Mouse (Mus musculus) stomach, postnatal 0 days (tissue): ENCODE results near the gene Dlg1. TPM values are rescaled to one million over a fixed set of nuclear protein-coding genes. Genes with fewer than 3 reads are reported as not detected.

Source experiments
- ATAC-seq: fragments of 200-750 bp; cut with Nextera tagmentation; 2 replicates; pipeline ENCODE4 v1.8.0; 2017; ENCODE audit not compliant: low FRiP score, low TSS enrichment
- DNase-seq: peaks from one replicate; pipeline ENCODE4 v3.0.0-alpha.2; 2016; ENCODE audit warnings: low spot score
- H3K27ac ChIP-seq: fragments of 300-500 bp; sonication (generic); replicated peaks from 2 replicates; pipeline ENCODE4 v1.5.1; 2014; ENCODE audit warnings: mild to moderate bottlenecking, control low read depth
- H3K27me3 ChIP-seq: fragments of 300-500 bp; sonication (generic); 2 replicates; pipeline ENCODE4 v1.6.1; 2014; ENCODE audit warnings: low read length; ENCODE audit not compliant: control insufficient read depth, insufficient read depth
- H3K36me3 ChIP-seq: fragments of 300-500 bp; sonication (generic); 2 replicates; pipeline ENCODE4 v1.6.1; 2014; ENCODE audit warnings: low read length, mixed read lengths; ENCODE audit not compliant: control insufficient read depth, insufficient read depth
- H3K4me1 ChIP-seq: fragments of 300-500 bp; sonication (generic); replicated peaks from 2 replicates; pipeline ENCODE4 v1.6.1; 2014; ENCODE audit warnings: antibody characterized with exemption; ENCODE audit not compliant: control insufficient read depth, insufficient read depth
- H3K4me2 ChIP-seq: fragments of 300-500 bp; sonication (generic); replicated peaks from 2 replicates; pipeline ENCODE4 v1.6.1; 2014; ENCODE audit warnings: low read depth, mild to moderate bottlenecking, control low read depth, moderate library complexity
- H3K4me3 ChIP-seq: fragments of 300-500 bp; sonication (generic); 2 replicates; pipeline ENCODE4 v1.5.1; 2014; ENCODE audit warnings: low read depth, low read length, control low read depth
- H3K9ac ChIP-seq: fragments of 300-500 bp; sonication (generic); 2 replicates; pipeline ENCODE4 v1.6.1; 2014; ENCODE audit warnings: mild to moderate bottlenecking, low read length, control low read depth, mixed read lengths
- H3K9me3 ChIP-seq: fragments of 300-500 bp; sonication (generic); 2 replicates; pipeline ENCODE4 v1.6.1; 2016; ENCODE audit warnings: low read length; ENCODE audit not compliant: control insufficient read depth
- CTCF ChIP-seq: IDR thresholded peaks from 2 replicates; pipeline ENCODE4 v1.5.1; 2016; ENCODE audit warnings: antibody characterized with exemption, low read depth, mild to moderate bottlenecking, moderate library complexity
- EP300 ChIP-seq: optimal IDR thresholded peaks from 2 replicates; pipeline ENCODE3; 2016; ENCODE audit warnings: antibody characterized with exemption
- WGBS: fragments of 180-500 bp; shearing (Covaris S2); extraction: QIAGEN DNeasy Blood & Tissue Kit; methylation state at CpG from one replicate; pipeline ENCODE4 v1.1.7; 2014; 5-methylcytosine and 5-hydroxymethylcytosine counted together
- polyA plus RNA-seq: library from polyadenylated mRNA; unstranded; fragments of >200 nt; fragmentation: Nextera tagmentation; extraction: Ambion mirVana; gene quantifications from 2 replicates; pipeline ENCODE4 v1.2.1, GENCODE M21; 2015

The Dlg1 gene
- polyA plus RNA-seq, 1 experiment from 2014 or later, result 11.8 TPM

GRCm38 (mm10) chr16:31696367-31696766, 33.1 kb downstream of the Dlg1 start:
- no peak overlapping the region for H3K4me2 ChIP-seq

GRCm38 (mm10) chr16:31697341-31697740, 34.1 kb downstream of the Dlg1 start:
- H3K4me3 ChIP-seq, result no peak overlapping the region
- no peaks in the 10 kb centered on the region for H3K9me3 ChIP-seq
- H3K4me1 ChIP-seq, result no peaks in the 10 kb centered on the region; the same call in 1 of the 2 replicates
- ATAC-seq (no peak), DNase-seq (no peak)
- H3K36me3 ChIP-seq, result no peaks in the 10 kb centered on the region
- no peak overlapping the region for H3K4me2 ChIP-seq
- no peak overlapping the region for H3K27ac ChIP-seq
- no peak overlapping the region for H3K9ac ChIP-seq
- WGBS, result 76% methylated on average over 4 of the region's 4 CpGs
- H3K27me3 ChIP-seq, result no peaks in the 10 kb centered on the region
- no peak for TF ChIP-seq EP300
- TF ChIP-seq CTCF, result no peak

More at GRCm38 (mm10) chr16:31696367-31696766, 33.1 kb downstream of the Dlg1 start:
- no peak for TF ChIP-seq EP300
- TF ChIP-seq CTCF, result no peak
- Histone ChIP-seq H3K27me3 (no peaks in the 10 kb centered on the region), H3K4me1 (no peaks in the 10 kb centered on the region; the same call in 1 of the 2 replicates), H3K36me3 (no peaks in the 10 kb centered on the region), H3K9me3 (no peaks in the 10 kb centered on the region), H3K27ac (no peak overlapping the region), H3K4me3 (no peak overlapping the region), H3K9ac (no peak overlapping the region)
- WGBS, result 41% methylated on average over 6 of the region's 6 CpGs
- ATAC-seq (no peak), DNase-seq (no peak)

- no peak for DNase-seq
- H3K4me1 ChIP-seq, result no peaks in the 10 kb centered on the region
Measured at GRCm38 (mm10) chr16:31705213-31705612, 42.0 kb downstream of the Dlg1 start.

GRCm38 (mm10) chr16:31705904-31706303, 42.7 kb downstream of the Dlg1 start:
- no peaks in the 10 kb centered on the region for H3K36me3 ChIP-seq
- DNase-seq (no peak), ATAC-seq (no peak)
- no peaks in the 10 kb centered on the region for H3K27me3 ChIP-seq
- H3K4me2 ChIP-seq, result no peak overlapping the region
- no peak overlapping the region for H3K9ac ChIP-seq
- no peak for TF ChIP-seq CTCF
- TF ChIP-seq EP300, result no peak
- H3K4me1 ChIP-seq, result no peaks in the 10 kb centered on the region
- no peak overlapping the region for H3K27ac ChIP-seq
- H3K4me3 ChIP-seq, result no peak overlapping the region
- no peaks in the 10 kb centered on the region for H3K9me3 ChIP-seq
- 78% methylated on average over 3 of the region's 3 CpGs for WGBS

More at GRCm38 (mm10) chr16:31705213-31705612, 42.0 kb downstream of the Dlg1 start:
- Histone ChIP-seq H3K9ac (no peak overlapping the region), H3K4me2 (no peak overlapping the region), H3K36me3 (no peaks in the 10 kb centered on the region), H3K27me3 (no peaks in the 10 kb centered on the region), H3K9me3 (no peaks in the 10 kb centered on the region), H3K27ac (no peak overlapping the region), H3K4me3 (no peak overlapping the region)
- ATAC-seq, result no peak
- TF ChIP-seq CTCF, result peak; percentile 72
- TF ChIP-seq EP300, result no peak
- WGBS, result 13% methylated on average over 2 of the region's 2 CpGs

GRCm38 (mm10) chr16:31707326-31707725, 44.1 kb downstream of the Dlg1 start:
- TF ChIP-seq EP300 (no peak), CTCF (no peak)
- Histone ChIP-seq H3K4me2 (no peak overlapping the region), H3K9ac (no peak overlapping the region), H3K4me3 (no peak overlapping the region), H3K36me3 (no peaks in the 10 kb centered on the region), H3K9me3 (no peaks in the 10 kb centered on the region), H3K27ac (no peak overlapping the region), H3K4me1 (no peaks in the 10 kb centered on the region), H3K27me3 (no peaks in the 10 kb centered on the region)
- DNase-seq (no peak), ATAC-seq (no peak)
- 61% methylated on average over 3 of the region's 3 CpGs for WGBS

- TF ChIP-seq CTCF (no peak), EP300 (no peak)
- H3K27me3 ChIP-seq, result no peaks in the 10 kb centered on the region
- H3K9me3 ChIP-seq, result no peaks in the 10 kb centered on the region
- H3K4me3 ChIP-seq, result no peak overlapping the region
- H3K27ac ChIP-seq, result no peak overlapping the region
- no peaks in the 10 kb centered on the region for H3K4me1 ChIP-seq
- no peak overlapping the region for H3K4me2 ChIP-seq
- H3K36me3 ChIP-seq, result no peaks in the 10 kb centered on the region
- no peak overlapping the region for H3K9ac ChIP-seq
- no peak for ATAC-seq
- DNase-seq, result no peak
- 83% methylated on average over 1 of the region's 1 CpGs for WGBS
Measured at GRCm38 (mm10) chr16:31722991-31723390, 59.7 kb downstream of the Dlg1 start.
